Mouse (Mus musculus) CH12.LX (cell line): ENCODE measurements at regions not wholly inside any gene's neighbourhood (a gene's known extent, or its start where the extent isn't known, plus 50 kb on each side); places are given as distances from the start of the nearest gene placed in this dataset.

Source experiments
- DNase-seq: peaks from one replicate; pipeline ENCODE4 v3.0.0-alpha.2; 2013; ENCODE audit errors: extremely low read depth
- H3K27ac ChIP-seq: 2 replicates; pipeline ENCODE4 v1.5.1; 2012; ENCODE audit warnings: low read depth, mild to moderate bottlenecking, control low read depth, moderate library complexity; ENCODE audit not compliant: insufficient read depth
- H3K27me3 ChIP-seq: replicated peaks from 2 replicates; pipeline ENCODE3; 2012; ENCODE audit warnings: inconsistent platforms
- H3K36me3 ChIP-seq, 2 experiments: replicated peaks in 1 of 2; 2 replicates each; pipeline versions ENCODE3 to v1.6.1; 2012; ENCODE audit warnings: inconsistent platforms in 1 of 2, low read length in 1 of 2, mild to moderate bottlenecking in 1 of 2, mixed read lengths in 1 of 2, moderate library complexity in 1 of 2; ENCODE audit not compliant: control insufficient read depth in 1 of 2, insufficient read depth in 1 of 2
- H3K4me1 ChIP-seq, 2 experiments: 2 replicates each; pipeline ENCODE4 v1.6.1; 2012; ENCODE audit warnings: inconsistent platforms in 1 of 2, moderate library complexity in 1 of 2; ENCODE audit not compliant: insufficient read depth in 2 of 2, control insufficient read depth in 1 of 2
- H3K4me2 ChIP-seq: 2 replicates; pipeline ENCODE4 v1.6.1; 2012; ENCODE audit warnings: low read depth, mild to moderate bottlenecking, control low read depth; ENCODE audit not compliant: poor library complexity, insufficient read depth, severe bottlenecking
- H3K4me3 ChIP-seq, 3 experiments: fragments of 150-350 bp in 1 of 3; sonication (generic) in 1 of 3; replicated peaks in 1 of 3; 2 replicates each; pipeline versions ENCODE3 to v1.5.1; 2011 to 2012; ENCODE audit warnings: low read depth in 2 of 3, low read length in 2 of 3, mild to moderate bottlenecking in 2 of 3, moderate library complexity in 2 of 3, control low read depth in 1 of 3, improper control_type of control experiment in 1 of 3, inconsistent platforms in 1 of 3, mixed read lengths in 1 of 3; ENCODE audit not compliant: poor library complexity in 1 of 3
- H3K79me2 ChIP-seq: replicated peaks from 2 replicates; pipeline ENCODE4 v1.6.1; 2012; ENCODE audit warnings: mild to moderate bottlenecking, moderate library complexity; ENCODE audit not compliant: control insufficient read depth, poor library complexity, insufficient read depth, severe bottlenecking; ENCODE audit errors: extremely low read depth
- H3K9ac ChIP-seq: 2 replicates; pipeline ENCODE4 v1.6.1; 2012; ENCODE audit warnings: low read depth, mild to moderate bottlenecking, control low read depth, moderate library complexity; ENCODE audit not compliant: insufficient read depth
- H3K9me3 ChIP-seq: replicated peaks from 2 replicates; pipeline ENCODE3; 2012; ENCODE audit warnings: low read length, inconsistent platforms, mixed read lengths
- CHD1 ChIP-seq: IDR thresholded peaks from 2 replicates; pipeline ENCODE4 v1.6.1; 2012; ENCODE audit warnings: low read depth, low read length, improper control_type of control experiment, inconsistent platforms
- CHD2 ChIP-seq: IDR thresholded peaks from 2 replicates; pipeline ENCODE4 v1.6.1; 2011; ENCODE audit warnings: low read length, improper control_type of control experiment
- CTCF ChIP-seq, 2 experiments: IDR thresholded peaks in 1 of 2; conservative IDR thresholded peaks in 1 of 2; 2 replicates each; pipeline ENCODE4 v1.5.1; 2011 to 2012; ENCODE audit warnings: low read depth in 2 of 2, low read length in 2 of 2, improper control_type of control experiment in 1 of 2, inconsistent platforms in 1 of 2, mild to moderate bottlenecking in 1 of 2, moderate library complexity in 1 of 2
- E2F4 ChIP-seq: IDR thresholded peaks from 2 replicates; pipeline ENCODE4 v1.6.1; 2011; ENCODE audit warnings: low read depth, low read length, improper control_type of control experiment; ENCODE audit not compliant: insufficient replicate concordance
- ELF1 ChIP-seq: IDR thresholded peaks from 2 replicates; pipeline ENCODE4 v1.6.1; 2014; ENCODE audit warnings: low read depth, mild to moderate bottlenecking, inconsistent platforms, low read length, improper control_type of control experiment
- ETS1 ChIP-seq: conservative IDR thresholded peaks from 2 replicates; pipeline ENCODE4 v1.6.1; 2012; ENCODE audit warnings: low read depth, mild to moderate bottlenecking, inconsistent platforms, low read length, improper control_type of control experiment, moderate library complexity
- GABPA ChIP-seq: IDR thresholded peaks from 2 replicates; pipeline ENCODE4 v1.6.1; 2012; ENCODE audit warnings: low read depth, low read length, improper control_type of control experiment, inconsistent platforms; ENCODE audit not compliant: insufficient replicate concordance
- IRF4 ChIP-seq: IDR thresholded peaks from 2 replicates; pipeline ENCODE4 v1.6.1; 2014; ENCODE audit warnings: low read depth, mild to moderate bottlenecking, inconsistent platforms, low read length, improper control_type of control experiment
- JUND ChIP-seq: conservative IDR thresholded peaks from 2 replicates; pipeline ENCODE4 v1.6.1; 2011; ENCODE audit warnings: low read depth, low read length, improper control_type of control experiment
- KAT2A ChIP-seq: IDR thresholded peaks from 2 replicates; pipeline ENCODE4 v1.6.1; 2012; ENCODE audit warnings: low read length, improper control_type of control experiment, inconsistent platforms; ENCODE audit not compliant: insufficient replicate concordance
- MAFK ChIP-seq: IDR thresholded peaks from 2 replicates; pipeline ENCODE4 v1.6.1; 2011; ENCODE audit warnings: low read length, improper control_type of control experiment; ENCODE audit not compliant: insufficient replicate concordance
- MAX ChIP-seq: IDR thresholded peaks from 2 replicates; pipeline ENCODE4 v1.6.1; 2011; ENCODE audit warnings: low read length, improper control_type of control experiment
- MAZ ChIP-seq: IDR thresholded peaks from 2 replicates; pipeline ENCODE4 v1.6.1; 2012; ENCODE audit warnings: low read depth, mild to moderate bottlenecking, inconsistent platforms, low read length, improper control_type of control experiment, moderate library complexity
- MEF2A ChIP-seq: IDR thresholded peaks from 2 replicates; pipeline ENCODE4 v1.6.1; 2014; ENCODE audit warnings: low read depth, mild to moderate bottlenecking, inconsistent platforms, low read length, improper control_type of control experiment, borderline replicate concordance
- NELFE ChIP-seq: IDR thresholded peaks from 2 replicates; pipeline ENCODE4 v1.6.1; 2011; ENCODE audit warnings: low read depth, low read length, improper control_type of control experiment
- NRF1 ChIP-seq: IDR thresholded peaks from 2 replicates; pipeline ENCODE4 v1.6.1; 2014; ENCODE audit warnings: low read depth, mild to moderate bottlenecking, inconsistent platforms, low read length, improper control_type of control experiment, moderate library complexity
- PAX5 ChIP-seq: IDR thresholded peaks from 2 replicates; pipeline ENCODE4 v1.6.1; 2012; ENCODE audit warnings: low read length, inconsistent platforms, mixed read lengths
- POLR2A ChIP-seq: IDR thresholded peaks from 2 replicates; pipeline ENCODE4 v1.6.1; 2011; ENCODE audit warnings: low read depth, mild to moderate bottlenecking, improper control_type of control experiment, low read length
- RCOR1 ChIP-seq: conservative IDR thresholded peaks from 2 replicates; pipeline ENCODE4 v1.6.1; 2012; ENCODE audit warnings: low read depth, mild to moderate bottlenecking, inconsistent platforms, low read length, improper control_type of control experiment
- SIN3A ChIP-seq: IDR thresholded peaks from 2 replicates; pipeline ENCODE4 v1.6.1; 2012; ENCODE audit warnings: low read length, improper control_type of control experiment, inconsistent platforms
- TBP ChIP-seq: conservative IDR thresholded peaks from 2 replicates; pipeline ENCODE4 v1.6.1; 2011; ENCODE audit warnings: low read depth, low read length, improper control_type of control experiment
- TCF12 ChIP-seq: IDR thresholded peaks from 2 replicates; pipeline ENCODE4 v1.6.1; 2014; ENCODE audit warnings: low read depth, mild to moderate bottlenecking, inconsistent platforms, low read length, improper control_type of control experiment
- UBTF ChIP-seq: IDR thresholded peaks from 2 replicates; pipeline ENCODE4 v1.6.1; 2012; ENCODE audit warnings: low read depth, mild to moderate bottlenecking, inconsistent platforms, low read length, improper control_type of control experiment, moderate library complexity
- USF2 ChIP-seq: conservative IDR thresholded peaks from 2 replicates; pipeline ENCODE4 v1.6.1; 2011; ENCODE audit warnings: low read depth, low read length, improper control_type of control experiment
- ZC3H11A ChIP-seq: IDR thresholded peaks from 2 replicates; pipeline ENCODE4 v1.6.1; 2012; ENCODE audit warnings: low read depth, mild to moderate bottlenecking, inconsistent platforms, low read length, improper control_type of control experiment
- ZMIZ1 ChIP-seq: IDR thresholded peaks from 2 replicates; pipeline ENCODE4 v1.6.1; 2012; ENCODE audit warnings: low read depth, mild to moderate bottlenecking, inconsistent platforms, low read length, improper control_type of control experiment
- dilution Hi-C: fragments of 300-500 bp; cut with MboI; formaldehyde crosslinking; loops from 2 replicates; pipeline ENCODE4 v1.14.3; 2020; ENCODE audit warnings: low sequenced_read_pairs; ENCODE audit not compliant: extremely low pct_unique_long_range_greater_than_20kb, extremely low pct_ligation_motif_present
- in situ Hi-C: fragments of 300-500 bp; cut with MboI; formaldehyde crosslinking; loops from 3 replicates; pipeline ENCODE4 v1.14.3; 2019; ENCODE audit warnings: low sequenced_read_pairs, low pct_ligation_motif_present, low pct_unique_long_range_greater_than_20kb, mixed read lengths

GRCm38 (mm10) chr4:47820562-47820961, 224.4 kb upstream of the Nr4a3 start:
- dilution Hi-C loops (no loop called here), in situ Hi-C loops (loop anchor here (25.0 kb wide), 2 partner anchors 383 to 592 kb away; no protein-coding TSS in a partner anchor)

GRCm38 (mm10) chr4:47823299-47823698, 221.7 kb upstream of the Nr4a3 start:
- Histone ChIP-seq H3K4me2 (no peak overlapping the region), H3K9me3 (no peaks in the 10 kb centered on the region), H3K36me3 (no peaks in the 10 kb centered on the region), H3K4me1 (peaks cover 0 to 34% of the 10 kb centered on the region in 2 experiments; a peak in 2 of 4 replicates), H3K4me3 (no peak overlapping the region), H3K27me3 (no peaks in the 10 kb centered on the region), H3K27ac (no peak overlapping the region), H3K79me2 (no peaks in the 10 kb centered on the region), H3K9ac (no peak overlapping the region)
- dilution Hi-C loops (no loop called here), in situ Hi-C loops (loop anchor here (25.0 kb wide), 2 partner anchors 386 to 589 kb away; no protein-coding TSS in a partner anchor)
- TF ChIP-seq SIN3A (no peak), IRF4 (no peak), MEF2A (no peak), USF2 (no peak), PAX5 (no peak), E2F4 (no peak), CTCF (conservative IDR thresholded peaks at IDR 0.05 in 1 of 2, IDR thresholded peaks at IDR 0.05 in 1 of 2; ENCODE audit: low read depth in 2 of 2, low read length in 2 of 2) (no peak), GABPA (no peak), CHD1 (no peak), UBTF (no peak), JUND (no peak), ZMIZ1 (no peak), TBP (no peak), RCOR1 (no peak), ELF1 (no peak), NELFE (no peak), NRF1 (no peak), POLR2A (no peak), MAZ (no peak), ZC3H11A (no peak)
- no peak for DNase-seq

More at GRCm38 (mm10) chr4:47820562-47820961, 224.4 kb upstream of the Nr4a3 start:
- no peaks in the 10 kb centered on the region for H3K79me2 ChIP-seq
- H3K36me3 ChIP-seq = no peaks in the 10 kb centered on the region
- H3K27ac ChIP-seq = no peak overlapping the region
- DNase-seq = no peak
- no peak overlapping the region for H3K4me2 ChIP-seq
- H3K9me3 ChIP-seq = no peaks in the 10 kb centered on the region
- H3K9ac ChIP-seq = no peak overlapping the region
- H3K27me3 ChIP-seq = no peaks in the 10 kb centered on the region
- peaks cover 0 to 41% of the 10 kb centered on the region in 2 experiments; a peak in 2 of 4 replicates for H3K4me1 ChIP-seq
- no peak overlapping the region for H3K4me3 ChIP-seq
- TF ChIP-seq ELF1 = no peak
- no peak for TF ChIP-seq TCF12
- TF ChIP-seq UBTF = no peak
- TF ChIP-seq TBP = no peak
- no peak for TF ChIP-seq ZC3H11A
- TF ChIP-seq GABPA = no peak
- TF ChIP-seq KAT2A = no peak
- TF ChIP-seq RCOR1 = no peak
- TF ChIP-seq MAX = no peak
- TF ChIP-seq CTCF (conservative IDR thresholded peaks at IDR 0.05 in 1 of 2, IDR thresholded peaks at IDR 0.05 in 1 of 2; ENCODE audit: low read depth in 2 of 2, low read length in 2 of 2) = no peak
- no peak for TF ChIP-seq POLR2A
- TF ChIP-seq ETS1 = no peak
- TF ChIP-seq MEF2A = no peak
- TF ChIP-seq CHD2 = no peak
- no peak for TF ChIP-seq MAFK
- no peak for TF ChIP-seq SIN3A
